Mouse (Mus musculus): ENCODE measurements at regions not wholly inside any gene's neighbourhood (a gene's known extent, or its start where the extent isn't known, plus 50 kb on each side); places are given as distances from the start of the nearest gene placed in this dataset.

DNA sequence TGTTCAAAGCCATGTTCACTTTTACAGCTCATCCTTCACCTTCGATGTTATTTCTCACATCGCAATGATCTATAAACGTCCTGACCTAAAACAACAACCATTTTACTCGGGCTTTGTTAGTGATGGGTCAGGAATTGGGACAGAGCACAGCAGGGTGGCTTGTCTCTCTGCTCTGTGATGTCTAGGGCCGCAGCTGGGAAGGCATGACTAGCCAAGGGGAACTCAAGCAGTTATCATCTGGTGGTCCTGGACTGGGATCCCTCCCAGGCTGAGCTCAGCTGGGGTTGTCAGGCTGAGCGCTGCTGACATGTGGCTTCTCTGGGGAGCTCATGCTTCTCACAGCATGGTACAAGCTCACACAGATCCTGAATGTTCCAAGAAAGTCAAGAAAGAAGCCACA is 372.8 kb upstream of the Nrp1 start:
- no peaks in the 10 kb centered on the region for H3K27me3 ChIP-seq (ENCODE audit: poor library complexity, severe bottlenecking)
- DNase-seq (ENCODE audit: extremely low spot score, low spot score) = no peak
- no peak overlapping the region for H3K27ac ChIP-seq
- no peak overlapping the region for H3K4me3 ChIP-seq
- no peaks in the 10 kb centered on the region for H3K36me3 ChIP-seq (replicated peaks)
- 0 out of 2 replicates have a peak, but pooled peaks cover 2% of the 10 kb centered on the region for H3K4me1 ChIP-seq
- 73% methylated on average over 6 of the region's 6 CpGs for WGBS
- no peaks in the 10 kb centered on the region for H3K9me3 ChIP-seq

DNA sequence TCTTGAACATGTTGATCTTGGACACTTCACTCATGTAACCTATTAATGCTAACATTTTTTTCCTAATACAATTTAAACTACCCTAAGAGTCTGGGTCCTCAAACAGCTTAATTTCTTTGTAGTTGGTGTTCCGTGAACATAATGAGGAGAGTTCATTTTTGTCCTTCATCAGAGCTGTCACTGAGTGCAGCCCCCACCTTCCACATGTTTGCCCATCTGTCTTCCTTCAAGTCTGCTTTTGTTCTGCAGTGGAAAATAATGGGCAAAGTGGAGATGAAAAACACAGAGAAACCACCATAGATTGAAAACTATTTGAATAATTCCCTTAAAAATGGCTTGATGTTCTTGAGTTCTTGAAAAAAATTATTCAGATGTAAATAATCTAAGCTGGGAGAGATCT is 369.5 kb upstream of the Nrp1 start:
- Histone ChIP-seq H3K36me3 (replicated peaks) (no peaks in the 10 kb centered on the region), H3K4me3 (no peak overlapping the region), H3K27me3 (ENCODE audit: poor library complexity, severe bottlenecking) (no peaks in the 10 kb centered on the region), H3K27ac (no peak overlapping the region), H3K9me3 (no peaks in the 10 kb centered on the region), H3K4me1 (0 out of 2 replicates have a peak, but pooled peaks cover 5% of the 10 kb centered on the region)
- WGBS = 83% methylated on average over 1 of the region's 1 CpGs
- no peak for DNase-seq (ENCODE audit: extremely low spot score, low spot score)

DNA sequence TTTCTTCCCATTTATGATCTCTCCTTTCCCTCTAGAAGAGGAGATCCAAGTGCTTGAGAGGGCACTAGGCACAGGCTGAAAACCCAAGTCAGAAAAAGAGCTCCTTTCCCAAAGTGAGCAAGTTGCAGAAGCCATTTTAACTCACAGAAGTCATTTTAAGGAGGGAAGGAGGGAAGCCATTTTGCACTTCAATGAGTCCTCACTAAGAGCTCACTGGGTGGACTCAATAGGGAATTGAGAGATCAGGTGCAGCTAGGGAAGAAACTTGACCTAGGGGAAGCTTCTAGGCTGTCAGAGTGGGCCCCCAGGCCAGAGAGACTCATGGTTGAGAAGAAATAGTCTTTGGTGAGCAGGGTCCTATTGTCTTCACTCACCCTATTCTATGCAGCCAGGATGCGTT is 363.5 kb upstream of the Nrp1 start:
- H3K9me3 ChIP-seq = no peaks in the 10 kb centered on the region
- H3K4me3 ChIP-seq = no peak overlapping the region
- no peak overlapping the region for H3K27ac ChIP-seq
- no peaks in the 10 kb centered on the region for H3K27me3 ChIP-seq (ENCODE audit: poor library complexity, severe bottlenecking)
- H3K36me3 ChIP-seq (replicated peaks) = no peaks in the 10 kb centered on the region
- WGBS = 87% methylated on average over 1 of the region's 1 CpGs
- peaks cover 10% of the 10 kb centered on the region; the same call in 1 of the 2 replicates for H3K4me1 ChIP-seq
- no peak for DNase-seq (ENCODE audit: extremely low spot score, low spot score)

DNA sequence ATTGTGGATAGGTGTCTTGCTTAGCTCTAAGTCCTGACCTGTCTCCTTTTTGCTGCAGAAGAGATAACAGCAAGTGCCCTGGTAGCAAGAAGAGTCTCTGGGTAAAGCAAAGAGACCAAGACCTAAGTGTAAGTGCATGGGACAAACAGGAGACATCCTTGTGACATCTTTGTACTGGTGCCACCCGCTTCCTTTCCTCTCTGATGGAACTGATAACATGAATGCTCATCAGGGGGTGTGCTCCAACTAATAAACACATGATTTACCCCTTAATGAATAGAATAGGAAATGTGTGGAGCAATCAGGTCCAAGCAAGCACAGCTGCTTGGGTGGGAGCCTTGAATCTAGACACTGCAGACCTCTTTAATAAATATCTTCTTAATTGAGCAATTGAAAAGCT is 362.9 kb upstream of the Nrp1 start:
- no peak for DNase-seq (ENCODE audit: extremely low spot score, low spot score)
- WGBS = 88% methylated on average over 1 of the region's 1 CpGs
- peaks cover 10% of the 10 kb centered on the region; the same call in 1 of the 2 replicates for H3K4me1 ChIP-seq

DNA sequence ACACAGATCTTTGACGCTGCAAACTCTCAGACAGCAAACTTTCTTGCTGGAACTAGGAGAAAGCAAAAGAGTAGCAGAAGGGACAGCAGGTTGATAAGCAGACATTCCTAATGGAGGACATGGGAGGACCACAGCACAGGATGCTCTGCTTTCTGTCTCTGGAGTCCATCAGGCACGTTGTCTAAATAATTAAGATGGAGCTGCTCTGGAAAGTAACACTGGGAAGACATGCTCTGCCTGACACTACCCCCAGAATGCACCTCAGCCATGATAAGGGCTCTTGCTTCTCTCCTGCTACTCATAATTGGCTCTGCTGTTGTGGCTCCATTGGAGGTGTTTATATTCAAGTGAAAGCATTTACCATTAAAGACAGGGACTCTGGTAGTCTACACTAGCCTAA is 356.0 kb upstream of the Nrp1 start:
- Histone ChIP-seq H3K27ac (no peak overlapping the region), H3K4me1 (peaks cover 15% of the 10 kb centered on the region), H3K9me3 (no peaks in the 10 kb centered on the region), H3K4me3 (no peak overlapping the region), H3K27me3 (ENCODE audit: poor library complexity, severe bottlenecking) (no peaks in the 10 kb centered on the region), H3K36me3 (replicated peaks) (no peaks in the 10 kb centered on the region)
- 93% methylated on average over 2 of the region's 2 CpGs for WGBS
- no peak for DNase-seq (ENCODE audit: extremely low spot score, low spot score)

More for the DNA sequence above, 362.9 kb upstream of the Nrp1 start:
- no peaks in the 10 kb centered on the region for H3K36me3 ChIP-seq (replicated peaks)
- H3K4me3 ChIP-seq = no peak overlapping the region
- H3K9me3 ChIP-seq = no peaks in the 10 kb centered on the region
- H3K27me3 ChIP-seq (ENCODE audit: poor library complexity, severe bottlenecking) = no peaks in the 10 kb centered on the region
- no peak overlapping the region for H3K27ac ChIP-seq

DNA sequence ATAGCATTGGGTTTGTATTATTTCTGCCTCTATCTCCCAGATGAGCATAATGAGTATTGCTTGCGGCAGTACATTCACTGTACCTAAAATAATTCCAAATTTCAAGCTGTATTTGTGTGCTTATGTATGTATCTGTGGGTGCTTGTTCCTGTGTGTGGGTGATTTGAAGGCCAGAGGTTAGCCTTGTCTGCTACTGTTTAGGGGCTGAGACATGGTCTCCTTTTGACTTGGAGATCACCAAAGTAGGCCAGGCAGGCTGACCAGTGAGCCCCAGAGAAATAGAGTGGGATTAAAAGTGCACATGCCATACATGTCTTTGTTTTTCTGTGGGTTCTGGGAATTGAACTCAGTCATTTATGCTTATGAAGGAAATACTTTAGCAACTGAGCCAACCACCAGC is 355.6 kb upstream of the Nrp1 start:
- WGBS = 98% methylated on average over 1 of the region's 1 CpGs
- no peaks in the 10 kb centered on the region for H3K9me3 ChIP-seq

DNA sequence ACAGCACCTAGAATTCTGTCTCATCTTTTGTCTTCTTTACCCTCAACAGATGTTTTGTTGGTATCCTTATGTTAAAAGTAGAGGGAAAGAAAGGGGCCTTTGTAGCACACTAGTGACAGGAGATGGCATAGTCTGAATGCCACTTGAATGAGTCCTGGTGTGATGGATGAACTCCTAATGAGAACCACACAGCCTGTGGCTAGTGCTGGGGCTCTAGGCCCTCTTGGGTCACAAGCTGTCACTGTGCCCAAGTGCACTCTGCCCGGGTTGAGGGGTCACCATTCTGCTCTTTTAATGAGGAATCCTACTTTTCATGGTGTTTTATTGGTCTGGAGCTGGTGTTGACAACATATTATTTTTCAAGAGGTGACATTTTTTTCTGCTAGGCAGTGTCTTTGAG is 355.0 kb upstream of the Nrp1 start:
- Histone ChIP-seq H3K27me3 (ENCODE audit: poor library complexity, severe bottlenecking) (no peaks in the 10 kb centered on the region), H3K9me3 (no peaks in the 10 kb centered on the region), H3K36me3 (replicated peaks) (no peaks in the 10 kb centered on the region), H3K4me3 (no peak overlapping the region), H3K27ac (no peak overlapping the region), H3K4me1 (peaks cover 19% of the 10 kb centered on the region)
- no peak for DNase-seq (ENCODE audit: extremely low spot score, low spot score)
- WGBS = 55% methylated on average over 1 of the region's 1 CpGs

More for the DNA sequence above, 355.6 kb upstream of the Nrp1 start:
- DNase-seq (ENCODE audit: extremely low spot score, low spot score) = no peak
- no peaks in the 10 kb centered on the region for H3K36me3 ChIP-seq (replicated peaks)
- no peak overlapping the region for H3K4me3 ChIP-seq
- H3K4me1 ChIP-seq = peaks cover 15% of the 10 kb centered on the region
- no peaks in the 10 kb centered on the region for H3K27me3 ChIP-seq (ENCODE audit: poor library complexity, severe bottlenecking)
- H3K27ac ChIP-seq = no peak overlapping the region

DNA sequence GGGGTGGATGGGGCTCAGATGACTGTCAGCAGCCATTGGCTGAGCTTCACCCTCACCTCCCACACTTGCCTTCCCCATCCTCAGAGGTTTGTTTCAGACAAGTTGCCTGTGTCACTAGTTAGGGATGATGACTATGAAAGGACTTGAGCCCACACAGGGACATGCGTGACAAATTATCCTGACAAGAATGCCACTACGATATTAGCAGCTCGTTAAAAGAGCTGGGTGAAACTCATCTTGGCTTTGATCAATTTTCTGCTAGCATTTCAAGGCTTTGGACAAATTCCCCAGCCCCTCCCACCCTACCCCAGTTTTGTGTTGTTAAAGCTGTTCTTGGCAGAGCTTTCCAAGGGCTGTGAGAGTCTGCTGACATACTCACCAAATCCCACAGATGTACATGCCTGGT is 354.5 kb upstream of the Nrp1 start:
- WGBS = 50% methylated on average over 3 of the region's 3 CpGs
- no peak for DNase-seq (ENCODE audit: extremely low spot score, low spot score)
- Histone ChIP-seq H3K4me1 (peaks cover 19% of the 10 kb centered on the region), H3K4me3 (no peak overlapping the region), H3K9me3 (no peaks in the 10 kb centered on the region), H3K27me3 (ENCODE audit: poor library complexity, severe bottlenecking) (no peaks in the 10 kb centered on the region), H3K27ac (no peak overlapping the region), H3K36me3 (replicated peaks) (no peaks in the 10 kb centered on the region)

DNA sequence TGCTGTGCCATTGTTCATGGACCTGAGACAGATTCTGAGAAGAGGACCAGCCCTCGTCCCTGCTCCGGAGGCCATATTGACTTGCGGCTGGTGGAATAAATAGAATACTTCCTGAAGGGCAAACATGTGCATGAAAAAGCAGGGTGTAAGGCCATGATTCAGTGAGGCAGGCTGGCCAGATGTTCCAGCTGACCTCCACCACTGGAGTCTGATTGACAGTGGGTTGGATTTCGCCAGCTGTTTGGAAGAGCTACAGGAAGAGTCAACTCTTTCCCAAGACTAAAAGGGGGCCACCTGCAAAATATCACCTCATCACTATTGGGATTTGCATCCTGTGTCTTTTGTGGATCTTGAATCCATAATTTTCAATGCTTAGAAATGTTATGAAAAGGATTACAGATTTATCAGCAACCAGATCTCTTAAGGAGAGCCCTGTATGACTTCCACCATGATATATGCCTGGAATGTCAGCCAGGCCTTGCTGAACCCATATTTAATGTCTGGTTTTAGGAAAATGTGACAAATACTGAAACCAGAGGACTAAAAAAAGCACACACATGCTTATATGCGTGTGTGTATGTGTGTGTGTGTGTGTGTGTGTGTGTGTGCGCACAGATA is 348.9 kb upstream of the Nrp1 start:
- Histone ChIP-seq H3K9me3 (no peaks in the 10 kb centered on the region), H3K4me3 (no peak overlapping the region), H3K4me1 (peaks cover 6% of the 10 kb centered on the region), H3K27ac (no peak overlapping the region), H3K36me3 (replicated peaks) (no peaks in the 10 kb centered on the region), H3K27me3 (ENCODE audit: poor library complexity, severe bottlenecking) (no peaks in the 10 kb centered on the region)
- 92% methylated on average over 6 of the region's 6 CpGs for WGBS
- DNase-seq (ENCODE audit: extremely low spot score, low spot score) = no peak

DNA sequence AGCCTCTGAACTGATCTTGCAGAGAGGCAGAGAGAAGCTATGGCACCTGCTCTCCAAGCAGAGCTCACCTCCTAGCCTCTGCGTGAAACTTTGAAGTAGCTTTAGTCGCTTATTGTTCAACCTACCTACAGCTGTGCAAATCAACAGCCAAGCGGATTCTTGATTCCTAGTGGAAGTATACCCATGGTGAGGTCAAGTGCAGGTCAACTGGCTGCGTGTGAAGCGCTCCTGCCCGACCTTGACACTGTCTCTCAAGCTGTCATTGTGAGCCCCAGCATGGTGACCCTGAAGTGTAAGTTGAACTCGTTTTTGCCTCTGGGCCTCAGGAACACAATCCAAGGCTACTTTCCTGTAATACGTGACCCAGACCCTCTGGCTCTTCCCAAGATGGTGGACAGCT is 341.2 kb upstream of the Nrp1 start:
- Histone ChIP-seq H3K9me3 (no peaks in the 10 kb centered on the region), H3K27ac (no peak overlapping the region), H3K27me3 (ENCODE audit: poor library complexity, severe bottlenecking) (no peaks in the 10 kb centered on the region; the same call in 1 of the 2 replicates), H3K36me3 (replicated peaks) (no peaks in the 10 kb centered on the region), H3K4me1 (0 out of 2 replicates have a peak, but pooled peaks cover 4% of the 10 kb centered on the region), H3K4me3 (no peak overlapping the region)
- DNase-seq (ENCODE audit: extremely low spot score, low spot score) = no peak
- 75% methylated on average over 8 of the region's 8 CpGs for WGBS

DNA sequence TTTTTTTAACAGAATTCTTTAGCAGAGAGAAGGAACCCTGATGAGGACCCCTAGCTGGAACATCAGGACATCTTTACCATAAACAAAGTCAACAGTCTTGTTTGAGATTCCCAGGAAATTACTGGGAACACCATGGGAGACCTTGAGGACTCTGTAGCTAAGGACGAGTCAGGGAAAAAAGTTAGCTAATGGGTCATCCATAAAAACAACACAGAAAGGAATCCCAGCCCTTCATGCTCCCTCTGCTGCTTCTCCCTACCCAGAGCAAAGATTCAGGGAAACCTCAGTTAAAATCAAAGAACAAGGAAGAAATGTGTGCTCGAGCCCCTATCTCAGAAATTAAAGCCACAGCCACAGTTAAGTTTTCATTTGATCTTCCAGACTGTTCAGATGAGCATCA is 334.7 kb upstream of the Nrp1 start:
- Histone ChIP-seq H3K36me3 (replicated peaks) (no peaks in the 10 kb centered on the region), H3K9me3 (no peaks in the 10 kb centered on the region), H3K4me3 (no peak overlapping the region), H3K4me1 (peaks cover 20% of the 10 kb centered on the region), H3K27me3 (ENCODE audit: poor library complexity, severe bottlenecking) (no peaks in the 10 kb centered on the region), H3K27ac (no peak overlapping the region)
- WGBS = 80% methylated on average over 2 of the region's 2 CpGs
- DNase-seq (ENCODE audit: extremely low spot score, low spot score) = no peak

DNA sequence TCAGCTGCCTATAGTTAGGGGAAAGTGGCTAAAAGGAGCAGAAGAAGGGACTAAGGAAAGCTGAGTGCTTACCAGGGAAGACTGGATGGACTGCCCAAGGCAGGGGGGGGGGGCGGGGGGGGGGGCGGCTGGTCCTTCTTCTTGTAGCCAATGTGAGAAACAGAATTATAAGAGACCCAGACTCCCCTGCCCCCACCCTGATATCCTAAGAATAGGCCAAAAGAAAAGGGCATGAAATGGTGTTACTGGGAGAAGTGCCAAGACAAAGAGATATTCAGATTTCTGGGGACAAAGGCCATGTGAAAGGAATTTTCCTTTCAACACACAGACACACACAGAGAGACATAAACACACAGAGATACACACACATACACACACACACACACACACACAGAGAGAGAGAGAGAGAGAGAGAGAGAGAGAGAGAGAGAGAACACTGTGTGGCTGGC is 333.6 kb upstream of the Nrp1 start:
- no CpG with 5 or more reads among the region's 2 CpGs for WGBS
- DNase-seq (ENCODE audit: extremely low spot score, low spot score) = no peak

DNA sequence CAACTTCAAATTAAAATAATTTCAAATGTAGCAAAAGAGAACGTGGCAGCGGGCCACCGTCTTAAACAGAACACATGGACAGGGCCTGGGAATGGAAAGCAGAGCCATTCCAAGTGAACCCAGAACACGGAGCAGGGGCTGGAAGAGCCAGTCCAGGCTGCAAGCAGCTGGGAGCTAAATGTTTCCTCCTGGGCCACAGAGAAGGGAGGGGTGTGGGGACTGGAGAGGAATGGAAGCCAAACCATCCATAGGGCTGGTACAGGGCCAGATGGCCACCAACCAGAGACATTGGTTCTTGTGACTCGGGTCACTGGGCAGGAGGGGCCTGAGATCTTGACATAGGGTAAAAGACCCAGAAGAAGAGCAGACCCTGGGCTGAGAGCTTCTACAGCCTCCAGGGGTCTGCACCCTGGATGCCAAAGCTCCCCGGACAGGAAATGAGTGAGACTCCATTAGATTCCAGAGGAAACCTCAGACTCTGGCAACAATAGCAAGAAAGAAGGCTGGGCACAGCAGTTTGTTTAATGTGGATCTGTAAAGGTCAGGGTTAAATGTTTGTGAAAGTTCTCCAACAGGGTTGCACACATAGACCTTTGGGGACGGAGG is 333.1 kb upstream of the Nrp1 start:
- no peak for DNase-seq (ENCODE audit: extremely low spot score, low spot score)
- Histone ChIP-seq H3K4me1 (peaks cover 20% of the 10 kb centered on the region), H3K9me3 (no peaks in the 10 kb centered on the region), H3K36me3 (replicated peaks) (no peaks in the 10 kb centered on the region), H3K27me3 (ENCODE audit: poor library complexity, severe bottlenecking) (no peaks in the 10 kb centered on the region), H3K27ac (peak overlapping the region; percentile 71), H3K4me3 (no peak overlapping the region)
- 66% methylated on average over 7 of the region's 7 CpGs for WGBS

More for the DNA sequence above, 333.6 kb upstream of the Nrp1 start:
- Histone ChIP-seq H3K9me3 (no peaks in the 10 kb centered on the region), H3K27me3 (ENCODE audit: poor library complexity, severe bottlenecking) (no peaks in the 10 kb centered on the region), H3K27ac (peak overlapping the region; percentile 71), H3K4me1 (peaks cover 20% of the 10 kb centered on the region), H3K36me3 (replicated peaks) (no peaks in the 10 kb centered on the region), H3K4me3 (no peak overlapping the region)

Data from forebrain, embryonic 10.5 days (tissue).